Mouse (Mus musculus): ENCODE data around the gene Cry2. TPM values are rescaled to one million over a fixed set of nuclear protein-coding genes. Genes with fewer than 3 reads are reported as not detected.

Gene Cry2
- total and polyA plus RNA-seq, 2 experiments from 2014 or later: 36.7 to 43.2 TPM

DNA sequence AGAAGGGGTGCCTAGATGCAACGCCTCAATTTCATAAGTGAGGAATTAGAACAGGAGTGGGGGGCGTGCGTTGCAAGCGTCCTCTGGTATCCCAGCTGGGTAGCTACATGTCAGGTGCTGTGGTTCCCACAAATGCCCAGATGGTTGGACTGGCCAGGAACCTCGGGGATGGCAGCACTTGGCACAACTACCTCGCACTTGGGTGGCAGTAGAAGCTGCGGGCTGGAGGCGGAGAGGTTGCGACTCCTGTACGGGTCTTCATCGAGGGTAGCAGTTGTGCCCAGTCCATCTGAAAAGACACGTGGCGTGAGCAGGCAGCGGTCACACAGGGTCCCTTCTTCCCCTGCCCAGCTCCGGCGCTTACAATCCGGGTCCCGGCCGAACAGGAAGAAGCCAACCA lies 63.5 kb downstream of the Cry2 start:
- DNase-seq (no peak), ATAC-seq (no peak)
- Histone ChIP-seq H3K9me3 (ENCODE audit: low read length) (no peaks in the 10 kb centered on the region), H3K4me2 (ENCODE audit: low read depth) (peak overlapping the region; percentile 47), H3K36me3 (ENCODE audit: insufficient read depth) (no peaks in the 10 kb centered on the region; the same call in 1 of the 2 replicates), H3K27me3 (ENCODE audit: insufficient read depth, low read length) (peaks cover 6% of the 10 kb centered on the region; the same call in 1 of the 2 replicates), H3K4me1 (ENCODE audit: insufficient read depth) (peaks cover 17% of the 10 kb centered on the region), H3K27ac (ENCODE audit: low read depth, low read length) (no peak overlapping the region), H3K4me3 (ENCODE audit: low read depth, low read length) (peak overlapping the region; percentile 18), H3K9ac (peak overlapping the region; percentile 25; the same call in 1 of the 2 replicates)
- 14% methylated on average over 19 of the region's 19 CpGs for WGBS
- TF ChIP-seq CTCF (IDR thresholded peaks at IDR 0.05; ENCODE audit: low read depth): no peak

DNA sequence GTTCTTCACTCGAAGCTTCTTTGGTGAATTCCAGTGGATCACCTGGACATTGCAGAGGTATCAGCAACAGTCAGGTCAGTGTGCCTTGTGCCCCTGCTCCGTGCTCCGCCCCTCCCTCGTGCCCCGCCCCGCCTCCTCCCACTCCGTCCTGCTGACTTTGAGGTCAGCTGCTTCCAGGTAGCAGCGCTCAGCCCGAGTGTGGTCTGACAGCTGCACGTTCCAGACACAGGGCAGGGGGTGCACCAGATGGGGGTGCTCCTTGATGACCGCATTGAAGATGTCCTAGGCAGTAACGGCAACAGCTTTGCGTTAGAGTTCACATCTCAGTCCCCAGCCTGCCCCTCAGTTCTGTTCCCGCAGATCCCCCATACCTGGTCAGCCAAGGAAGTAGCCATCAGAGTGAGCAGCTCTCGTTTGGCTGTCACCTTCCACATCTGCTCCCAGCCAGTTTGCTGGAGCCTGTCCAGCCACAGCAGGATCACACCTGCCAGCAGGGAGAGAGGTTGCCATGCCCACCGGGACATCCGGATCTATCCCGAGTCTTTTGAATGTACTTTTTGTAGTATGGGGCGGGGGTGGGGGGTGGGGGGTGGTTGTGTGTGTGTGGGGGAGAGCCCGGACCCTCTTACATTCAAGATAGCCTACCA lies 66.3 kb downstream of the Cry2 start:
- H3K4me2 ChIP-seq (ENCODE audit: low read depth): no peak overlapping the region
- no peaks in the 10 kb centered on the region for H3K9me3 ChIP-seq (ENCODE audit: low read length)
- H3K36me3 ChIP-seq (ENCODE audit: insufficient read depth): peaks cover 14% of the 10 kb centered on the region; the same call in 1 of the 2 replicates
- no peak overlapping the region for H3K4me3 ChIP-seq (ENCODE audit: low read depth, low read length)
- H3K27ac ChIP-seq (ENCODE audit: low read depth, low read length): no peak overlapping the region
- H3K4me1 ChIP-seq (ENCODE audit: insufficient read depth): peaks cover 9% of the 10 kb centered on the region; the same call in 1 of the 2 replicates
- no peak overlapping the region for H3K9ac ChIP-seq
- 49% methylated on average over 20 of the region's 20 CpGs for WGBS
- no peak for ATAC-seq
- no peak for TF ChIP-seq CTCF (IDR thresholded peaks at IDR 0.05; ENCODE audit: low read depth)
- H3K27me3 ChIP-seq (ENCODE audit: insufficient read depth, low read length): peaks cover 6% of the 10 kb centered on the region; the same call in 1 of the 2 replicates
- no peak for DNase-seq

DNA sequence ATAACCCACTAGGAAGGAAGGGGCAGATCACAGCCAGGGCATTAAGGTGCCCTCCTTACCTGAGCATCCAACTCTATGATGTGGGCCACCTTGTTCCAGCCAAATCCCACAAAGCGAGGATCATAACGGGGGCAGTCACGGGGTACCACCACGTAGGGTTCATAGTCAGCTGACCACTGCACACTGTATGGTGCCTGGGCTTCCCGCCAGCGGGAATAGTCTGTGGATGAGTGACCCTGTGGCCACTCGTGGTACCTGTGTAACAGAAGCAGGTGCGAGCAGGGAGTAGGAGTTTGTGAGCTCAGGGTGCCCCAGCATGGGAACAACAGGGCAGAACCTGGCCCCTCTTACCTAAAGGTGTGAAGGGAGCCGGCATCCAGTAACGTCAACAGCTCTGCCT lies 68.3 kb downstream of the Cry2 start:
- Histone ChIP-seq H3K9ac (no peak overlapping the region), H3K4me3 (ENCODE audit: low read depth, low read length) (no peak overlapping the region), H3K4me1 (ENCODE audit: insufficient read depth) (no peaks in the 10 kb centered on the region), H3K36me3 (ENCODE audit: insufficient read depth) (peaks cover 22% of the 10 kb centered on the region), H3K9me3 (ENCODE audit: low read length) (no peaks in the 10 kb centered on the region), H3K27me3 (ENCODE audit: insufficient read depth, low read length) (peaks cover 6% of the 10 kb centered on the region; the same call in 1 of the 2 replicates), H3K27ac (ENCODE audit: low read depth, low read length) (no peak overlapping the region), H3K4me2 (ENCODE audit: low read depth) (no peak overlapping the region)
- ATAC-seq (no peak), DNase-seq (no peak)
- 92% methylated on average over 10 of the region's 10 CpGs for whole genome bisulfite sequencing
- TF ChIP-seq CTCF (IDR thresholded peaks at IDR 0.05; ENCODE audit: low read depth): no peak

DNA sequence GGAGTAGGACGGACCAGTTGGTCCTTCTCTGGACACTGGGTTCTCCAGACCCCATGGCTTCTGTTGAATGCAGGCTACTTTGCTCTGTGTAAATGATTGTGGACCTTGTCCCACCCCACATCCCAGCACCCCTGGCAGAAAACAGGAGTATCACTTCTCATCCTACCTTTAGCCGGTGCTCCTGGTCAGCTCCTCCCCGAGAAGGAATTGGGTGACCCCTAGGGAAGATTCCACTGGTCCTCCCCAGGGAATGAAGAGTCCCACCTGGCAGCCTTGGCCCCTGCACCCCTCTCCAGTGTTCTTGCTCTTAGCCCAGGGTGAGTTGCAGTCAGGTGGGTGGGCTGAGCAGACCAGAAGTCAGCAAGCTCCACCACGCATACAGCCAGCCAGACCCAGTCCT lies 69.8 kb downstream of the Cry2 start:
- no peak for TF ChIP-seq CTCF (IDR thresholded peaks at IDR 0.05; ENCODE audit: low read depth)
- no peak overlapping the region for H3K4me2 ChIP-seq (ENCODE audit: low read depth)
- DNase-seq (no peak), ATAC-seq (no peak)
- no peak overlapping the region for H3K9ac ChIP-seq
- H3K27ac ChIP-seq (ENCODE audit: low read depth, low read length): no peak overlapping the region
- H3K4me1 ChIP-seq (ENCODE audit: insufficient read depth): no peaks in the 10 kb centered on the region
- H3K4me3 ChIP-seq (ENCODE audit: low read depth, low read length): no peak overlapping the region
- H3K36me3 ChIP-seq (ENCODE audit: insufficient read depth): peaks cover 34% of the 10 kb centered on the region
- no peaks in the 10 kb centered on the region for H3K27me3 ChIP-seq (ENCODE audit: insufficient read depth, low read length)
- WGBS: 90% methylated on average over 4 of the region's 4 CpGs
- H3K9me3 ChIP-seq (ENCODE audit: low read length): no peaks in the 10 kb centered on the region

DNA sequence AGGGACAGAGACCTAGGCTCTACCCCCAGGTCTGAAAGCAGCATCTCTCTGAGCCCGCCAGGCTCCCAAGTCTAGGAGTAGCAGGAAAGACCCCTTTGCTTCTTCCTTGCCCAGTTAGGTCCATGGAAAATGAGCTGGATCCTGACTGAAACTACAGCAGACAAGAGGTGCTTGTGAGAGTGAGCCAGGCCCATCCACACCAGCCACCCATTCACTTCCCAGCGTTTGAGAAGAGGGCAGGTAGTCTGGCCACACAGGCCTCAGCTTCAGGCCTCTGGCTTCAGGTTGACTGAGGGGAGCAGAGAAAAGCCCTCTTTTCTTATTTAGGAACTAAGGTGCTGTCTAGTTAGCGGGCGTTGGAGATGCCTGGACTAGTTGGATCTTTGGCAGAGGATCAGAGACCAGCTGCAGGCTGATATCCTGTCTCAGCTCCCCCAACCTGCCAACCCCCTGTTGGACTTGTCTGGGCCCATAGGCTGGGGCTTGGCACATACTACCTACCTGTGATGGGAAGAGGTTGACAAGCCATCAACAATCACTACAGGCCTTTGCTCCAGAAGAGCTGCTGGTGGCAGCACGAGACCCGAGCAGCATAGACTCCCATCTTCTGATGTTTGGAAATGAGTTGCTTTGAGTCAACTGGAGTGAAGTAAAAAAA lies 71.1 kb downstream of the Cry2 start:
- DNase-seq (no peak), ATAC-seq (no peak)
- no peaks in the 10 kb centered on the region for H3K9me3 ChIP-seq (ENCODE audit: low read length)
- TF ChIP-seq CTCF (IDR thresholded peaks at IDR 0.05; ENCODE audit: low read depth): no peak
- WGBS: 92% methylated on average over 6 of the region's 6 CpGs
- no peaks in the 10 kb centered on the region for H3K27me3 ChIP-seq (ENCODE audit: insufficient read depth, low read length)
- peaks cover 48% of the 10 kb centered on the region for H3K36me3 ChIP-seq (ENCODE audit: insufficient read depth)
- H3K9ac ChIP-seq: no peak overlapping the region
- H3K4me1 ChIP-seq (ENCODE audit: insufficient read depth): no peaks in the 10 kb centered on the region
- H3K4me3 ChIP-seq (ENCODE audit: low read depth, low read length): no peak overlapping the region
- no peak overlapping the region for H3K27ac ChIP-seq (ENCODE audit: low read depth, low read length)
- H3K4me2 ChIP-seq (ENCODE audit: low read depth): no peak overlapping the region

DNA sequence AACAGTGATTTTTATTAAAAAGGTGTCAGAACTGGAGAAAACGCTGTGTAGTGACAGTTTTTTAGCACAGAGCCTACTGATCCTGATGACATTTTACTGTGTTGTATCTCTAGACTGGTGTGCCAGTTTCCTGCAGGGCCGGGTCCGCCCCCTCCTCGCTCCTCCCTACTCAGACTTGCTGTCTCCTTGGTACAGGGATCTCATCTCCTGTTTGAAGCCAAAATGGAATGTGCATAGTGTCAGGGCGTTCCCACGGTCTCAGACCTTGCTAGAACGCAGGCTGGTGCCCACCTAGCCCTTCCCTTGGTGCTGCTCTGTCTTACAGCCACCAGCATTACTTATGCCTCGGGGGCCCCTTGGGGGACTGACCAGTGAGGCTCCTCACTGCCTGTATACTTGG lies 72.0 kb downstream of the Cry2 start:
- Histone ChIP-seq H3K27me3 (ENCODE audit: insufficient read depth, low read length) (no peaks in the 10 kb centered on the region), H3K4me1 (ENCODE audit: insufficient read depth) (no peaks in the 10 kb centered on the region), H3K9ac (no peak overlapping the region), H3K36me3 (ENCODE audit: insufficient read depth) (peaks cover 55% of the 10 kb centered on the region), H3K27ac (ENCODE audit: low read depth, low read length) (no peak overlapping the region), H3K4me2 (ENCODE audit: low read depth) (no peak overlapping the region), H3K9me3 (ENCODE audit: low read length) (no peaks in the 10 kb centered on the region), H3K4me3 (ENCODE audit: low read depth, low read length) (no peak overlapping the region)
- no peak for ATAC-seq
- no peak for DNase-seq
- no peak for TF ChIP-seq CTCF (IDR thresholded peaks at IDR 0.05; ENCODE audit: low read depth)
- 84% methylated on average over 8 of the region's 8 CpGs for WGBS

DNA sequence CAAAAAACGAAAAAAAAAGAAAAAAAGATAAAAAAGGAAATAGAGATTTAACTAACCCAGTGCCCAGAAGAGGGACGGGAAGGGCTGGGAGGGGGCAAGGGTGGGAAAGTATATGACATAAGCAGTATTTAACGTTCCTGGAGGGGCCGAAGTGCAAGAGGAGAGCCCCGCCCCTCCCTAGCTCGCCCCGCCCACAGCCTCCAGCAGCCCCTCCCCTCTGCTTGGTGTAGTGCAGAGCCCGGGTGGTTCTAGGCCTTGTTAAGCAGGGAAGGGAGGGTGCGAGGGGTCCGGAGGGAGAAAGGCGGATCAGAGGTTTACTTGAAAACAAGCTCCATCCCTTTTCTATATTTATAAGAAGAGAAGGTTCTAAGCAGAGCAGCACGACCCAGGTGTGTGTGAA lies 73.0 kb downstream of the Cry2 start:
- H3K4me2 ChIP-seq (ENCODE audit: low read depth): no peak overlapping the region
- WGBS: 20% methylated on average over 12 of the region's 12 CpGs
- ATAC-seq (no peak), DNase-seq (no peak)
- no peak overlapping the region for H3K4me3 ChIP-seq (ENCODE audit: low read depth, low read length)
- TF ChIP-seq CTCF (IDR thresholded peaks at IDR 0.05; ENCODE audit: low read depth): no peak
- H3K27me3 ChIP-seq (ENCODE audit: insufficient read depth, low read length): no peaks in the 10 kb centered on the region
- H3K4me1 ChIP-seq (ENCODE audit: insufficient read depth): no peaks in the 10 kb centered on the region
- no peak overlapping the region for H3K27ac ChIP-seq (ENCODE audit: low read depth, low read length)
- H3K9ac ChIP-seq: no peak overlapping the region
- peaks cover 57% of the 10 kb centered on the region for H3K36me3 ChIP-seq (ENCODE audit: insufficient read depth)
- no peaks in the 10 kb centered on the region for H3K9me3 ChIP-seq (ENCODE audit: low read length)

Data from forebrain, postnatal 0 days (tissue).